ENCODE assay signal across 8 mouse cellular contexts in the genomic region with DNA sequence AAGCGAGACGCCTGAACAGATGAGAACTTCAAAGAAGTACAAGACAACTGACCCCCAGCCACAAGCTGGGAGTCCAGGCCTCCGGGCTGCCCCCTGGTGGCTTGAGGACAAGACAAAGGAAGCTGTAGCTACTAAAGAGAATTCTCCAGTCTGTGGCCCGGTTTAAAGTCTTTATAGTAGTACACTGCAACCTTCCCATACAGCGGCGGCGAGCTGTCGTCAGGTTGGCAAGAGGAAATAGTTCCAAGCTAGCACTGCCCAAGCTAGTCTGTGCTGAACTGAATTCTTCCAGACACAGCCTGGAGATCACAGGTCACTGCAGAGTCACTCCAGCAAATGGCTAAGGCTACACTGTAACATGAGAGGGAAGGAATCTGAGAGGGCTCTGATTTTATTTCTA. TPM values are rescaled to one million over a fixed set of nuclear protein-coding genes. Genes with fewer than 3 reads are reported as not detected.
DNase-seq lines count a peak whose midpoint lies in the region; ATAC-seq and TF ChIP-seq lines count a peak whose summit lies in the region.

No protein-coding gene starts in this region.

- no peak overlapping the region for H3K4me3 ChIP-seq in intestine, embryonic 14.5 days (ENCODE audit: low read depth, low read length)
- no peak overlapping the region for H3K4me3 ChIP-seq in intestine, embryonic 16.5 days (ENCODE audit: low read length)
- no peak overlapping the region for H3K4me3 ChIP-seq in embryonic facial prominence, embryonic 13.5 days
- H3K4me3 ChIP-seq in hindbrain, embryonic 12.5 days: no peak overlapping the region
- H3K4me3 ChIP-seq in limb, embryonic 12.5 days (replicated peaks): no peak overlapping the region
- no peak overlapping the region for H3K4me3 ChIP-seq in olfactory bulb, adult 2 months (ENCODE audit: insufficient read depth, low read depth, low read length)

- H3K36me3 ChIP-seq in intestine, embryonic 14.5 days (ENCODE audit: control insufficient read depth, insufficient read depth, low read length): peaks cover 79% of the 10 kb centered on the region
- peaks cover 25% of the 10 kb centered on the region for H3K36me3 ChIP-seq in intestine, embryonic 16.5 days (ENCODE audit: control insufficient read depth, insufficient read depth, low read length)
- H3K36me3 ChIP-seq in embryonic facial prominence, embryonic 13.5 days: peaks cover 73% of the 10 kb centered on the region
- H3K36me3 ChIP-seq in hindbrain, embryonic 12.5 days: peaks cover 68% of the 10 kb centered on the region
- peaks cover 76% of the 10 kb centered on the region for H3K36me3 ChIP-seq in limb, embryonic 12.5 days

- no peaks in the 10 kb centered on the region for H3K27me3 ChIP-seq in intestine, embryonic 14.5 days (replicated peaks; ENCODE audit: control insufficient read depth, insufficient read depth, low read length)
- no peaks in the 10 kb centered on the region for H3K27me3 ChIP-seq in intestine, embryonic 16.5 days (replicated peaks; ENCODE audit: control insufficient read depth, insufficient read depth, low read length)
- H3K27me3 ChIP-seq in embryonic facial prominence, embryonic 13.5 days: no peaks in the 10 kb centered on the region
- no peaks in the 10 kb centered on the region for H3K27me3 ChIP-seq in hindbrain, embryonic 12.5 days
- H3K27me3 ChIP-seq in limb, embryonic 12.5 days: no peaks in the 10 kb centered on the region

- H3K4me2 ChIP-seq in intestine, embryonic 14.5 days (ENCODE audit: low read length): no peak overlapping the region
- H3K4me2 ChIP-seq in intestine, embryonic 16.5 days (ENCODE audit: low read depth, low read length): no peak overlapping the region
- no peak overlapping the region for H3K4me2 ChIP-seq in embryonic facial prominence, embryonic 13.5 days
- no peak overlapping the region for H3K4me2 ChIP-seq in hindbrain, embryonic 12.5 days (replicated peaks)
- H3K4me2 ChIP-seq in limb, embryonic 12.5 days: no peak overlapping the region

- H3K9me3 ChIP-seq in intestine, embryonic 14.5 days (ENCODE audit: control insufficient read depth, low read length): no peaks in the 10 kb centered on the region
- H3K9me3 ChIP-seq in intestine, embryonic 16.5 days (ENCODE audit: control insufficient read depth, low read length): no peaks in the 10 kb centered on the region
- no peaks in the 10 kb centered on the region for H3K9me3 ChIP-seq in embryonic facial prominence, embryonic 13.5 days
- H3K9me3 ChIP-seq in hindbrain, embryonic 12.5 days (replicated peaks): no peaks in the 10 kb centered on the region
- no peaks in the 10 kb centered on the region for H3K9me3 ChIP-seq in limb, embryonic 12.5 days

- no peak for TF ChIP-seq POLR2A in olfactory bulb, adult 2 months (IDR thresholded peaks at IDR 0.05; ENCODE audit: insufficient read depth, low read depth, low read length)

- no peak; the same call in 1 of the 2 replicates for ATAC-seq in intestine, embryonic 14.5 days (replicated peaks; ENCODE audit: low FRiP score, low TSS enrichment, low read depth)
- no peak for ATAC-seq in intestine, embryonic 16.5 days
- peak; percentile 57; the same call in 1 of the 2 replicates for ATAC-seq in embryonic facial prominence, embryonic 13.5 days (ENCODE audit: insufficient number of reproducible peaks, insufficient read depth, low FRiP score, low TSS enrichment, low read depth)
- ATAC-seq in hindbrain, embryonic 12.5 days (ENCODE audit: low FRiP score): no peak
- ATAC-seq in limb, embryonic 12.5 days (ENCODE audit: insufficient number of reproducible peaks, insufficient read depth, low FRiP score, low TSS enrichment, low read depth): peak; percentile 89

- no peak overlapping the region for H3K27ac ChIP-seq in intestine, embryonic 14.5 days (ENCODE audit: low read depth)
- H3K27ac ChIP-seq in intestine, embryonic 16.5 days (ENCODE audit: low read length): no peak overlapping the region
- peak overlapping the region; percentile 55 for H3K27ac ChIP-seq in embryonic facial prominence, embryonic 13.5 days
- peak overlapping the region; percentile 12; the same call in 1 of the 2 replicates for H3K27ac ChIP-seq in hindbrain, embryonic 12.5 days
- H3K27ac ChIP-seq in limb, embryonic 12.5 days: peak overlapping the region; percentile 70
- no peak overlapping the region for H3K27ac ChIP-seq in olfactory bulb, adult 2 months (ENCODE audit: insufficient read depth, low read depth, low read length)

- TF ChIP-seq CTCF in olfactory bulb, adult 2 months (IDR thresholded peaks at IDR 0.05; ENCODE audit: insufficient read depth, low read depth, low read length): peak; percentile 27; the same call in 1 of the 2 replicates

- 43% methylated on average over 8 of the region's 8 CpGs for WGBS in intestine, embryonic 14.5 days
- WGBS in intestine, embryonic 16.5 days: 55% methylated on average over 8 of the region's 8 CpGs
- WGBS in embryonic facial prominence, embryonic 13.5 days: 24% methylated on average over 8 of the region's 8 CpGs
- WGBS in hindbrain, embryonic 12.5 days: 47% methylated on average over 8 of the region's 8 CpGs
- 27% methylated on average over 8 of the region's 8 CpGs for WGBS in limb, embryonic 12.5 days
- 51% methylated on average over 8 of the region's 8 CpGs for WGBS in olfactory bulb, adult 2 months

- no peak overlapping the region for H3K9ac ChIP-seq in intestine, embryonic 14.5 days (ENCODE audit: low read length)
- no peak overlapping the region for H3K9ac ChIP-seq in intestine, embryonic 16.5 days (ENCODE audit: low read depth, low read length)
- H3K9ac ChIP-seq in embryonic facial prominence, embryonic 13.5 days: no peak overlapping the region
- H3K9ac ChIP-seq in hindbrain, embryonic 12.5 days: no peak overlapping the region
- H3K9ac ChIP-seq in limb, embryonic 12.5 days (replicated peaks): no peak overlapping the region

- DNase-seq in intestine, embryonic 14.5 days (ENCODE audit: low spot score): peak; percentile 66
- DNase-seq in R1 (ENCODE audit: low read depth, low spot score): peak; percentile 58
- no peak for DNase-seq in spleen, postnatal 36 days (ENCODE audit: low spot score in 2 of 2)

- no peaks in the 10 kb centered on the region for H3K4me1 ChIP-seq in intestine, embryonic 14.5 days (replicated peaks; ENCODE audit: control insufficient read depth, insufficient read depth, low read length)
- no peaks in the 10 kb centered on the region for H3K4me1 ChIP-seq in intestine, embryonic 16.5 days (ENCODE audit: control insufficient read depth, insufficient read depth, low read length)
- H3K4me1 ChIP-seq in embryonic facial prominence, embryonic 13.5 days: peaks cover 43% of the 10 kb centered on the region
- peaks cover 8% of the 10 kb centered on the region; the same call in 1 of the 2 replicates for H3K4me1 ChIP-seq in hindbrain, embryonic 12.5 days
- peaks cover 34% of the 10 kb centered on the region for H3K4me1 ChIP-seq in limb, embryonic 12.5 days (replicated peaks)
- H3K4me1 ChIP-seq in olfactory bulb, adult 2 months (ENCODE audit: control insufficient read depth, insufficient read depth, low read length): peaks cover 8% of the 10 kb centered on the region

RNA-seq across cellular contexts. Expression of a gene that starts 52.0 kb away (rescaled TPM):
- 20.8 and 24.6 TPM in 2 replicates for polyA plus RNA-seq in intestine, embryonic 14.5 days (2014; fragmentation: Nextera tagmentation; extraction: Ambion mirVana)
- polyA plus RNA-seq in intestine, embryonic 16.5 days (2015; fragmentation: Nextera tagmentation; extraction: Ambion mirVana): 10.4 and 11.2 TPM in 2 replicates
- 45.1 and 47.2 TPM in 2 replicates for polyA plus RNA-seq in embryonic facial prominence, embryonic 13.5 days (2015; fragmentation: Nextera tagmentation; extraction: Ambion mirVana)
- polyA plus RNA-seq in hindbrain, embryonic 12.5 days (2016; fragmentation: Nextera tagmentation; extraction: Ambion mirVana): 61.3 and 61.6 TPM in 2 replicates
- polyA plus RNA-seq in limb, embryonic 12.5 days (2016; fragmentation: Nextera tagmentation; extraction: Ambion mirVana): 56.2 and 57.6 TPM in 2 replicates
- polyA plus RNA-seq in olfactory bulb, adult 2 months (2012; ENCODE audit: insufficient read depth, insufficient read length, low replicate concordance, missing spikeins): 69.9 TPM in 1 of 2 replicates, not detected in the other

Comparison
In these comparisons a context has a peak if more than half of its experiments do, and no peak if none do; other contexts are left out.
1. ATAC-seq: peak in embryonic facial prominence, embryonic 13.5 days (single experiment) and limb, embryonic 12.5 days (single experiment); none in intestine, embryonic 14.5 days (single experiment), intestine, embryonic 16.5 days (single experiment) and hindbrain, embryonic 12.5 days (single experiment).
2. DNase-seq: peak in intestine, embryonic 14.5 days (single experiment) and R1 (single experiment); none in spleen, postnatal 36 days (0 of 2).
3. H3K27ac ChIP-seq: peak in embryonic facial prominence, embryonic 13.5 days (single experiment), hindbrain, embryonic 12.5 days (single experiment) and limb, embryonic 12.5 days (single experiment); none in intestine, embryonic 14.5 days (single experiment), intestine, embryonic 16.5 days (single experiment) and olfactory bulb, adult 2 months (single experiment).